Mouse (Mus musculus) heart, adult 2 months (tissue): Measurements from ENCODE around the gene Tek. TPM values are rescaled to one million over a fixed set of nuclear protein-coding genes. Genes with fewer than 3 reads are reported as not detected.

Source experiments
- DNase-seq, 2 experiments: peaks; one replicate each; pipeline ENCODE4 v3.0.0; 2021
- H3K27ac ChIP-seq: fragments of 200-600 bp; 2 replicates; pipeline ENCODE4 v1.8.1; 2022
- H3K27me3 ChIP-seq: fragments of 200-500 bp; 2 replicates; pipeline ENCODE4 v1.6.1; 2012; ENCODE audit warnings: mild to moderate bottlenecking, low read length, inconsistent platforms, mixed read lengths; ENCODE audit not compliant: control insufficient read depth, insufficient read depth
- H3K36me3 ChIP-seq: fragments of 200-500 bp; 2 replicates; pipeline ENCODE4 v1.6.1; 2012; ENCODE audit warnings: low read length, inconsistent platforms; ENCODE audit not compliant: control insufficient read depth, insufficient read depth
- H3K4me1 ChIP-seq: fragments of 200-500 bp; 2 replicates; pipeline ENCODE4 v1.6.1; 2011; ENCODE audit warnings: low read length; ENCODE audit not compliant: control insufficient read depth, insufficient read depth
- H3K4me3 ChIP-seq: fragments of 200-600 bp; 2 replicates; pipeline ENCODE4 v1.8.1; 2022
- H3K79me2 ChIP-seq: fragments of 200-500 bp; replicated peaks from 2 replicates; pipeline ENCODE4 v1.6.1; 2012; ENCODE audit warnings: mild to moderate bottlenecking, inconsistent platforms, low read length, moderate library complexity, mixed read lengths; ENCODE audit not compliant: control insufficient read depth, insufficient read depth
- H3K9ac ChIP-seq: fragments of 200-500 bp; 2 replicates; pipeline ENCODE4 v1.6.1; 2012; ENCODE audit warnings: low read depth, mild to moderate bottlenecking, control low read depth, inconsistent platforms, low read length, mixed read lengths
- CTCF ChIP-seq: fragments of 200-600 bp; IDR thresholded peaks from 2 replicates; pipeline ENCODE4 v1.8.1; 2022; ENCODE audit warnings: antibody characterized with exemption, mild to moderate bottlenecking, moderate library complexity
- EP300 ChIP-seq: fragments of 200-500 bp; IDR thresholded peaks from 2 replicates; pipeline ENCODE4 v1.6.1; 2011; ENCODE audit warnings: low read depth, low read length, control low read depth; ENCODE audit not compliant: insufficient read depth
- POLR2A ChIP-seq: fragments of 200-500 bp; IDR thresholded peaks from 2 replicates; pipeline ENCODE4 v1.6.1; 2011; ENCODE audit warnings: mild to moderate bottlenecking, low read depth, low read length, control low read depth; ENCODE audit not compliant: insufficient read depth
- WGBS: fragments of 180-500 bp; shearing (Covaris S2); methylation state at CpG from one replicate; pipeline ENCODE4 v1.1.7; 2018; 5-methylcytosine and 5-hydroxymethylcytosine counted together
- intact Hi-C: fragments of 180-260 bp; cut with DNase I; formaldehyde crosslinking; loops from one replicate; pipeline ENCODE4 v1.15.1; 2025
- polyA plus RNA-seq: library from polyadenylated mRNA; depleted of rRNA; stranded (reverse); fragments of >200 nt; gene quantifications from 2 replicates; pipeline ENCODE4 v1.2.3, GENCODE M21; 2012
- total RNA-seq, 2 experiments: library from RNA; stranded (reverse); gene quantifications; 2 replicates each; pipeline ENCODE4 v1.2.3; 2021

Gene Tek
- total and polyA plus RNA-seq, 3 experiments: 16.8 to 40.3 (median 37.0) TPM

DNA sequence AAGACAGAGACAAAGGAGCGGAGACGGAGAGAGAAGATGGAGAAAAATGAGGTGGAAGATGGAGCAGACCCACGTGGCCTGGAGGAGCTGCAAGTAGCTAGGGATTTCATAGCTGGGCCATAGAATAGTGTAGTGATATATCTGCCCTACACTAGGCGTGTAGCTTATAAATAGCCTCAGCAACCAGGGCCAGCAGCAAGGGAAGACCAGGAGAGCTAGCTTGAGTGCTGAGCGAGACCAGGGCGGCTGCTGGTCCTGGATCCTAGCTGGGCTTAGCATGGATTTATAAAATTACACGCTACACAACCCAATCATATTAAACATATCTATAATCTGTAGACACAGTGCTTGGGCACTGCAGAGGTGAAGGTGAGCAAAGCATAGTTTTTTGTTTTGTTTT, 27.1 kb downstream of the Tek start:
- WGBS: 73% methylated on average over 7 of the region's 7 CpGs
- Histone ChIP-seq H3K79me2 (no peaks in the 10 kb centered on the region), H3K27me3 (no peaks in the 10 kb centered on the region), H3K27ac (no peak overlapping the region), H3K4me3 (no peak overlapping the region), H3K36me3 (peaks cover 7% of the 10 kb centered on the region), H3K9ac (no peak overlapping the region), H3K4me1 (peaks cover 4% of the 10 kb centered on the region; the same call in 1 of the 2 replicates)
- intact Hi-C loops: no loop called here
- no peak for DNase-seq
- TF ChIP-seq CTCF (no peak), POLR2A (no peak), EP300 (no peak)

- intact Hi-C loops: no loop called here
- DNase-seq: no peak
- H3K36me3 ChIP-seq: peaks cover 7% of the 10 kb centered on the region
- 58% methylated on average over 3 of the region's 3 CpGs for WGBS
- no peaks in the 10 kb centered on the region for H3K27me3 ChIP-seq
- no peak overlapping the region for H3K9ac ChIP-seq
- peaks cover 4% of the 10 kb centered on the region; the same call in 1 of the 2 replicates for H3K4me1 ChIP-seq
- TF ChIP-seq EP300: no peak
- no peak for TF ChIP-seq CTCF
- TF ChIP-seq POLR2A: no peak
- H3K4me3 ChIP-seq: no peak overlapping the region
- no peaks in the 10 kb centered on the region for H3K79me2 ChIP-seq
- no peak overlapping the region for H3K27ac ChIP-seq
Observed at GRCm38 (mm10) chr4:94768624-94769023, 29.5 kb downstream of the Tek start.

DNA sequence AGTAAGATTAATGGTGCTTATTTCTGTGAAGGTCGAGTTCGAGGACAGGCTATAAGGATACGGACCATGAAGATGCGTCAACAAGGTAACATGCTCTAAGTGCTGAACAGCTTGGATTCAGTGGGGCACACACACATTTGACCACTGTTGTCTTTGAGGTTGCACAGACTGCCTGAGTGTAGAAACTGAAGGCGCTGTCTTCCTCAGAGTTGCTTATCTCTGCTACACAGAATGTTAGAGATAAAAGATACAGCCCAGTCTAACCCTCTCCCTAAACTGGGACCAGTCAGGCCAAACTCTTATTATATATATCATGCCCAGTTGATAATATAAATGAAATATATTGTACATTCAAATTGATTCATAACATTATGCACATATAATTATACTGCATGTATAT, 42.0 kb downstream of the Tek start:
- H3K4me1 ChIP-seq: peaks cover 14% of the 10 kb centered on the region
- no peak overlapping the region for H3K4me3 ChIP-seq
- DNase-seq: no peak
- WGBS: 90% methylated on average over 5 of the region's 5 CpGs
- H3K27ac ChIP-seq: no peak overlapping the region
- H3K27me3 ChIP-seq: no peaks in the 10 kb centered on the region
- H3K9ac ChIP-seq: no peak overlapping the region
- H3K36me3 ChIP-seq: peaks cover 28% of the 10 kb centered on the region
- no peaks in the 10 kb centered on the region for H3K79me2 ChIP-seq
- TF ChIP-seq POLR2A (no peak), CTCF (no peak), EP300 (no peak)
- intact Hi-C loops: no loop called here

- Histone ChIP-seq H3K4me1 (peaks cover 12% of the 10 kb centered on the region), H3K27me3 (no peaks in the 10 kb centered on the region), H3K36me3 (peaks cover 35% of the 10 kb centered on the region), H3K27ac (peak overlapping the region; percentile 64), H3K4me3 (no peak overlapping the region), H3K9ac (no peak overlapping the region), H3K79me2 (no peaks in the 10 kb centered on the region; the same call in 1 of the 2 replicates)
- peak in 1 of 2 experiments; percentile 25 for DNase-seq
- TF ChIP-seq EP300 (no peak), CTCF (no peak), POLR2A (no peak)
- WGBS: 72% methylated on average over 2 of the region's 2 CpGs
- intact Hi-C loops: loop anchor here (5.0 kb wide), 2 partner anchors 39 to 41 kb away; no protein-coding TSS in a partner anchor
Observed at GRCm38 (mm10) chr4:94785921-94786320, 46.8 kb downstream of the Tek start.

DNA sequence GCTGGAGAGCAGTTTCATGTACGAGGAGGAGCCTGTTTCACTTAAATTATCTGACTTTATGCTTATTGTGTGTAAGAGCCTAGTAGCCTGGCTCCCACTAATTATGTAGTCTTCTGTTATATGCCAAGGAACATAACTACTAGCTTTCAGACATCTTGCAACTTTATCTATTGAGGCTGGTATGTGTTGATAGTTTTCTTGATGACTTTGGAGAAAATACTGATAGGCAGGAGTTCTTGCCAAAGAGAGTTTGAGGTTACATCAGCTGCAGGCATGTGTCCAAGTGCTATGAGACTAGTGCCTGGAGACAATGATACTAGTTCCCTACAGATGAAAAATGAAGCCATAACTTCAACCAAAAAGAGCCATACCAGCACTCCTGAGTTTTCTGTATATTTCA, 64.1 kb downstream of the Tek start:
- H3K4me1 ChIP-seq: peaks cover 2% of the 10 kb centered on the region
- no peak overlapping the region for H3K9ac ChIP-seq
- no peaks in the 10 kb centered on the region; the same call in 1 of the 2 replicates for H3K79me2 ChIP-seq
- peak; percentile 55 to 65 for DNase-seq
- WGBS: 24% methylated on average over 1 of the region's 1 CpGs
- H3K27ac ChIP-seq: no peak overlapping the region
- intact Hi-C loops: no loop called here
- no peaks in the 10 kb centered on the region for H3K27me3 ChIP-seq
- peaks cover 13% of the 10 kb centered on the region for H3K36me3 ChIP-seq
- no peak for TF ChIP-seq EP300
- TF ChIP-seq POLR2A: no peak
- TF ChIP-seq CTCF: no peak
- H3K4me3 ChIP-seq: no peak overlapping the region

GRCm38 (mm10) chr4:94810616-94811015, 71.5 kb downstream of the Tek start:
- WGBS: 60% methylated on average over 1 of the region's 1 CpGs

More at GRCm38 (mm10) chr4:94810616-94811015, 71.5 kb downstream of the Tek start:
- H3K9ac ChIP-seq: no peak overlapping the region
- TF ChIP-seq EP300: no peak
- TF ChIP-seq POLR2A: no peak
- TF ChIP-seq CTCF: no peak
- peaks cover 2% of the 10 kb centered on the region; the same call in 1 of the 2 replicates for H3K36me3 ChIP-seq
- H3K27me3 ChIP-seq: no peaks in the 10 kb centered on the region
- no peaks in the 10 kb centered on the region for H3K79me2 ChIP-seq
- intact Hi-C loops: no loop called here
- H3K27ac ChIP-seq: no peak overlapping the region
- H3K4me1 ChIP-seq: no peaks in the 10 kb centered on the region; the same call in 1 of the 2 replicates
- no peak overlapping the region for H3K4me3 ChIP-seq
- DNase-seq: no peak
